Mouse (Mus musculus) megakaryocyte, embryonic 14.5 days (primary cell): Measurements from ENCODE around the gene Uaca. TPM values are rescaled to one million over a fixed set of nuclear protein-coding genes. Genes with fewer than 3 reads are reported as not detected.

Experiments
- H3K27me3 ChIP-seq: replicated peaks from 2 replicates; pipeline ENCODE3; 2012; ENCODE audit warnings: inconsistent platforms
- H3K36me3 ChIP-seq: replicated peaks from 2 replicates; pipeline ENCODE3; 2012; ENCODE audit warnings: low read length, inconsistent platforms, mixed read lengths
- H3K4me1 ChIP-seq: 2 replicates; pipeline ENCODE4 v1.6.1; 2012; ENCODE audit warnings: inconsistent platforms
- H3K4me3 ChIP-seq: replicated peaks from 2 replicates; pipeline ENCODE3; 2012; ENCODE audit warnings: moderate library complexity, mild to moderate bottlenecking, inconsistent platforms
- H3K9me3 ChIP-seq: 2 replicates; pipeline ENCODE4 v1.6.1; 2012; ENCODE audit warnings: inconsistent platforms
- FLI1 ChIP-seq: IDR thresholded peaks from 2 replicates; pipeline ENCODE4 v1.6.1; 2012; ENCODE audit warnings: low read length, inconsistent platforms, mixed read lengths
- GATA1 ChIP-seq: IDR thresholded peaks from 3 replicates; pipeline ENCODE4 v1.6.1; 2012; ENCODE audit warnings: mixed read lengths, low read length, inconsistent platforms, borderline replicate concordance
- polyA plus RNA-seq: library from polyadenylated mRNA; stranded (reverse); fragments of >175 nt; gene quantifications from 2 replicates; pipeline ENCODE4 v1.2.3, GENCODE M21; 2012; ENCODE audit warnings: low replicate concordance; ENCODE audit not compliant: insufficient read depth

Gene Uaca
- polyA plus RNA-seq, 1 experiment, result 2.5 TPM

- Histone ChIP-seq H3K36me3 (no peaks in the 10 kb centered on the region), H3K27me3 (peaks cover 7% of the 10 kb centered on the region), H3K4me1 (peaks cover 4% of the 10 kb centered on the region; the same call in 1 of the 2 replicates), H3K4me3 (no peak overlapping the region), H3K9me3 (no peaks in the 10 kb centered on the region)
- TF ChIP-seq FLI1, result no peak
- no peak for TF ChIP-seq GATA1
Measured at GRCm38 (mm10) chr9:60849986-60850385, 55.6 kb downstream of the Uaca start.

- no peaks in the 10 kb centered on the region for H3K36me3 ChIP-seq
- no peak for TF ChIP-seq FLI1
- TF ChIP-seq GATA1, result no peak
- H3K4me3 ChIP-seq, result no peak overlapping the region
- no peaks in the 10 kb centered on the region for H3K9me3 ChIP-seq
- peaks cover 3% of the 10 kb centered on the region; the same call in 1 of the 2 replicates for H3K4me1 ChIP-seq
- H3K27me3 ChIP-seq, result no peaks in the 10 kb centered on the region
Measured at GRCm38 (mm10) chr9:60854196-60854595, 59.9 kb downstream of the Uaca start.

- Histone ChIP-seq H3K4me1 (peaks cover 3% of the 10 kb centered on the region; the same call in 1 of the 2 replicates), H3K9me3 (no peaks in the 10 kb centered on the region), H3K27me3 (no peaks in the 10 kb centered on the region), H3K4me3 (no peak overlapping the region), H3K36me3 (no peaks in the 10 kb centered on the region)
- TF ChIP-seq GATA1 (no peak), FLI1 (no peak)
Measured at GRCm38 (mm10) chr9:60857833-60858232, 63.5 kb downstream of the Uaca start.

- TF ChIP-seq FLI1 (no peak), GATA1 (no peak)
- Histone ChIP-seq H3K27me3 (no peaks in the 10 kb centered on the region), H3K4me1 (peaks cover 3% of the 10 kb centered on the region; the same call in 1 of the 2 replicates), H3K4me3 (peak overlapping the region; percentile 5), H3K36me3 (no peaks in the 10 kb centered on the region), H3K9me3 (no peaks in the 10 kb centered on the region)
Measured at GRCm38 (mm10) chr9:60858306-60858960, 64.1 kb downstream of the Uaca start.

- Histone ChIP-seq H3K36me3 (no peaks in the 10 kb centered on the region), H3K4me3 (no peak overlapping the region), H3K4me1 (peaks cover 3% of the 10 kb centered on the region; the same call in 1 of the 2 replicates), H3K9me3 (no peaks in the 10 kb centered on the region), H3K27me3 (no peaks in the 10 kb centered on the region)
- TF ChIP-seq GATA1 (no peak), FLI1 (no peak)
Measured at GRCm38 (mm10) chr9:60859031-60859430, 64.7 kb downstream of the Uaca start.

GRCm38 (mm10) chr9:60861030-60861429 is 66.7 kb downstream of the Uaca start:
- Histone ChIP-seq H3K4me1 (peaks cover 11% of the 10 kb centered on the region; the same call in 1 of the 2 replicates), H3K4me3 (no peak overlapping the region), H3K9me3 (no peaks in the 10 kb centered on the region), H3K27me3 (no peaks in the 10 kb centered on the region), H3K36me3 (no peaks in the 10 kb centered on the region)
- TF ChIP-seq GATA1 (no peak), FLI1 (no peak)

GRCm38 (mm10) chr9:60864664-60865063 is 70.3 kb downstream of the Uaca start:
- Histone ChIP-seq H3K27me3 (peaks cover 2% of the 10 kb centered on the region), H3K9me3 (no peaks in the 10 kb centered on the region), H3K4me3 (peak overlapping the region; percentile 62), H3K4me1 (peaks cover 9% of the 10 kb centered on the region; the same call in 1 of the 2 replicates), H3K36me3 (no peaks in the 10 kb centered on the region)
- TF ChIP-seq GATA1 (no peak), FLI1 (no peak)

- H3K4me1 ChIP-seq, result peaks cover 9% of the 10 kb centered on the region; the same call in 1 of the 2 replicates
- H3K27me3 ChIP-seq, result peaks cover 2% of the 10 kb centered on the region
- H3K9me3 ChIP-seq, result no peaks in the 10 kb centered on the region
- no peaks in the 10 kb centered on the region for H3K36me3 ChIP-seq
- TF ChIP-seq FLI1, result no peak
- TF ChIP-seq GATA1, result no peak
- no peak overlapping the region for H3K4me3 ChIP-seq
Measured at GRCm38 (mm10) chr9:60865866-60866265, 71.5 kb downstream of the Uaca start.

- peaks cover 4% of the 10 kb centered on the region for H3K27me3 ChIP-seq
- TF ChIP-seq FLI1 (no peak), GATA1 (no peak)
Measured at GRCm38 (mm10) chr9:60870451-60870850, 76.1 kb downstream of the Uaca start.

GRCm38 (mm10) chr9:60870919-60871503 is 76.7 kb downstream of the Uaca start:
- H3K9me3 ChIP-seq, result no peaks in the 10 kb centered on the region
- TF ChIP-seq GATA1 (no peak), FLI1 (no peak)
- no peaks in the 10 kb centered on the region for H3K36me3 ChIP-seq
- H3K27me3 ChIP-seq, result peaks cover 4% of the 10 kb centered on the region
- H3K4me1 ChIP-seq, result peaks cover under 1% of the 10 kb centered on the region; the same call in 1 of the 2 replicates
- H3K4me3 ChIP-seq, result no peak overlapping the region

More at GRCm38 (mm10) chr9:60870451-60870850, 76.1 kb downstream of the Uaca start:
- Histone ChIP-seq H3K36me3 (no peaks in the 10 kb centered on the region), H3K4me3 (no peak overlapping the region), H3K9me3 (no peaks in the 10 kb centered on the region), H3K4me1 (peaks cover 6% of the 10 kb centered on the region; the same call in 1 of the 2 replicates)
